Mouse (Mus musculus) neural tube, embryonic 14.5 days (tissue): Measurements from ENCODE around the gene Ap3s2. TPM values are rescaled to one million over a fixed set of nuclear protein-coding genes. Genes with fewer than 3 reads are reported as not detected.

ENCODE experiments used
- ATAC-seq: fragments of 200-750 bp; cut with Nextera tagmentation; 2 replicates; pipeline ENCODE4 v1.8.0; 2017; ENCODE audit warnings: low read depth, mild to moderate bottlenecking, moderate TSS enrichment, moderate library complexity
- H3K27ac ChIP-seq: fragments of 300-500 bp; sonication (generic); 2 replicates; pipeline ENCODE4 v1.5.1; 2014; ENCODE audit warnings: low read depth, mild to moderate bottlenecking, control low read depth, low read length, moderate library complexity, mixed read lengths
- H3K27me3 ChIP-seq: fragments of 300-500 bp; sonication (generic); 2 replicates; pipeline ENCODE4 v1.6.1; 2014; ENCODE audit warnings: low read length; ENCODE audit not compliant: control insufficient read depth, insufficient read depth
- H3K36me3 ChIP-seq: fragments of 300-500 bp; sonication (generic); 2 replicates; pipeline ENCODE4 v1.6.1; 2014; ENCODE audit warnings: low read length, mixed read lengths; ENCODE audit not compliant: control insufficient read depth, insufficient read depth
- H3K4me1 ChIP-seq: fragments of 300-500 bp; sonication (generic); 2 replicates; pipeline ENCODE4 v1.6.1; 2014; ENCODE audit warnings: low read length; ENCODE audit not compliant: control insufficient read depth, insufficient read depth
- H3K4me2 ChIP-seq: fragments of 300-500 bp; sonication (generic); 2 replicates; pipeline ENCODE4 v1.6.1; 2014; ENCODE audit warnings: mild to moderate bottlenecking, low read depth, low read length, control low read depth
- H3K4me3 ChIP-seq: fragments of 300-500 bp; sonication (generic); 2 replicates; pipeline ENCODE4 v1.5.1; 2014; ENCODE audit warnings: low read depth, low read length, control low read depth, mixed read lengths
- H3K9ac ChIP-seq: fragments of 300-500 bp; sonication (generic); replicated peaks from 2 replicates; pipeline ENCODE4 v1.6.1; 2014; ENCODE audit warnings: low read depth, mild to moderate bottlenecking, control low read depth, low read length, mixed read lengths
- H3K9me3 ChIP-seq: fragments of 300-500 bp; sonication (generic); 2 replicates; pipeline ENCODE4 v1.6.1; 2016; ENCODE audit warnings: low read length; ENCODE audit not compliant: control insufficient read depth
- WGBS: fragments of 180-500 bp; shearing (Covaris S2); extraction: QIAGEN DNeasy Blood & Tissue Kit; methylation state at CpG from one replicate; pipeline ENCODE4 v1.1.7; 2014; 5-methylcytosine and 5-hydroxymethylcytosine counted together
- polyA plus RNA-seq: library from polyadenylated mRNA; unstranded; fragments of >200 nt; fragmentation: Nextera tagmentation; extraction: Ambion mirVana; gene quantifications from 2 replicates; pipeline ENCODE4 v1.2.1, GENCODE M21; 2014

Ap3s2 gene
- polyA plus RNA-seq, result 42.0 and 48.8 TPM in 2 replicates

DNA sequence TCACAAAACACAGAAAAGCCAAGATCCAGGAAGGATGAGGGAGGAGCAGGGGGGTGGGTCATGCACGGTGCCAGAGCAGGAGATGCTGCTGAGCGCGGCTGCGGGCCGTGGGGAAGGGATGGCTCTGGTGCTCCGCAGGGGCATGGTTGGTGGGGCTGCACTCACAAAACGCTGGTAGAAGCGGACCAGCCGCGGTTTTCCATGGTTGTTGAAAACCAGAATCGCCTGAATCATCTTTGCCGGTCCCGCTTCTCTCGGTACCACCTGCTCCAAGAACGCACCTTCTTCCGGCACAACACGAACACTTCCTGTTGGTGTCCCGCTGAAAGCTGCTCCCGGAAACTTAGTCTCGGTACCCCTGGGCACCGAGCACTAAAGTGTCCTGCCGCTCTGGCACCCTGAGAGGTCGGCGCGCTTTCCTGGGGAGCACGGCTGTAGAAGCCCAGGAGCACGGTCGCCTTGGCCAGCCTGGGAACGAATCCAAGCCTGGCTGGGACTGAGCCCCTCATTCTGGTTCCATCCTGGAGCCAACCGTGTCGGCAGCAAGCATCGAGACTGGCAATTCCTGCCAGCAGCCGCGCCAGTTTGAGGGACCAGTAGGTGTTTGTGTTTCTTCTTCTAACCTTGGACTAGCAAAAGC is at the start of gene Ap3s2:
Gene Ap3s2, minus strand, starts transcription at position 306 of the 640 bp plus-strand sequence.
- Histone ChIP-seq H3K4me3 (peak within 1 kb of the TSS; percentile 56), H3K36me3 (no peaks in the 10 kb centered on the region; the same call in 1 of the 2 replicates), H3K27me3 (no peaks in the 10 kb centered on the region), H3K4me1 (peaks cover 4% of the 10 kb centered on the region; the same call in 1 of the 2 replicates), H3K27ac (peak within 1 kb of the TSS; percentile 58), H3K4me2 (peak within 1 kb of the TSS; percentile 65), H3K9ac (peak within 1 kb of the TSS; percentile 59), H3K9me3 (no peaks in the 10 kb centered on the region)
- under 1% methylated on average over 34 of the region's 34 CpGs for WGBS
- peak; percentile 96 for ATAC-seq

DNA sequence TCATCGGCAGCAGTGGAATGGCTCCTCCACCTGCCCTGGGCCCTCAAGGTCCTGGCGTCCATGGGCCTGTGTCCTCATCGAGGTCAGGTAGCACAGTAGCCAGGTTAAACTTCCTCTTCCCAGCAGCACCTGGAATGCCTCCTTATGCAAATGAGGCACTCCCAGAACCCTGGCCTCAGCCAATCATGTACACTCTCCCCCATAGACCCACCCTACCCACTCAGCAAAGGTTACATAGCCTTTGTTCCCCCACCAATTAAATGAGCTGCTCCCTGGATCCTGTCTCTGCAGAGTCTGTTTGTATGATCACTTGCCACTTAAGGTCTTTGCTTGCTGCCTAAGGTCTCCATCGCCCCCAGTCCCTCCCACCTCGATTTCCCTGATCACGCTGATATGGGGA is 47.9 kb upstream of the Ap3s2 start:
- ATAC-seq, result no peak
- Histone ChIP-seq H3K4me1 (no peaks in the 10 kb centered on the region), H3K4me2 (no peak overlapping the region), H3K9ac (no peak overlapping the region), H3K27ac (no peak overlapping the region), H3K36me3 (no peaks in the 10 kb centered on the region), H3K27me3 (no peaks in the 10 kb centered on the region), H3K4me3 (no peak overlapping the region), H3K9me3 (no peaks in the 10 kb centered on the region)
- WGBS, result 85% methylated on average over 6 of the region's 6 CpGs

DNA sequence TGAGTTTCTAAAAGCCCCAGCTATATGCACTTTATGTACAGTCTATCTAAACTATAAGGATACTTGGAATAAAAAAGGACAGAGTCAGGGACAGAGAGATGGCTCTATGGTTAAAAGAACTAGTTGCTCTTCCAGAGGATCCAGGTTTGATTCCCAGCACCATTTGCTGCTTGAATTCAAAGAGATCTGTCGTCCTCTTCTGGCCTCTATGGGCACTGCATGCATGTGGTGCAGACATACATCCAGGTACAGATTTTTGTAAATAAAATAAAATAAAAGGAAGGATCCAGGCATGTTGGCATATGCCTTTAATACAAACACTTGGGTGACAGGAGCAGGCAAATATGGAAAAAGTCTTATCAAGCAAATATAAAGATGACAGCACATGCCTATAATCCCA is 41.2 kb upstream of the Ap3s2 start:
- Histone ChIP-seq H3K9ac (no peak overlapping the region), H3K27ac (no peak overlapping the region), H3K4me1 (no peaks in the 10 kb centered on the region), H3K27me3 (no peaks in the 10 kb centered on the region), H3K4me2 (no peak overlapping the region), H3K4me3 (no peak overlapping the region), H3K9me3 (no peaks in the 10 kb centered on the region), H3K36me3 (no peaks in the 10 kb centered on the region)
- 47% methylated on average over 1 of the region's 1 CpGs for WGBS
- no peak for ATAC-seq

DNA sequence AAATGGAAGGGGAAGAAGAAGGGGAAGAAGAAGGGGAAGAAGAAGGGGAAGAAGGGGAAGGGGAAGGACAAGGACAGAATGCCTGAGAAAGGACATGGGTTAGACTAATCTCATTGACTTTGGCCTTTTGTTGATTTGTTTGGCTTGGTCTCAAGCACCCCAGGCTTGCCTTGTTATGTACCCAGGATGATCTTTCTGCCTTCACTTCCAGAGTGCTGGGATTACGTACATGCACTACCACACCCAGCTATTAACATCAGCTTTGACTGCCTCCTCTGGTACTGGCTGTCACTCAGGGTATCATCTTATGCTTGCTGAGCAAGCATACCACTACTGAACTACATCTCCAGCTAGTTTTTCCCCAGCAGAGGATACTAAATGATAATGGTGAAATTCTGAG is 35.7 kb upstream of the Ap3s2 start:
- H3K27ac ChIP-seq, result no peak overlapping the region
- ATAC-seq, result no peak
- H3K4me3 ChIP-seq, result no peak overlapping the region
- no peaks in the 10 kb centered on the region for H3K27me3 ChIP-seq
- H3K9me3 ChIP-seq, result no peaks in the 10 kb centered on the region
- no peaks in the 10 kb centered on the region for H3K36me3 ChIP-seq
- H3K4me1 ChIP-seq, result no peaks in the 10 kb centered on the region
- H3K4me2 ChIP-seq, result no peak overlapping the region
- WGBS, result 77% methylated on average over 1 of the region's 1 CpGs
- H3K9ac ChIP-seq, result no peak overlapping the region

DNA sequence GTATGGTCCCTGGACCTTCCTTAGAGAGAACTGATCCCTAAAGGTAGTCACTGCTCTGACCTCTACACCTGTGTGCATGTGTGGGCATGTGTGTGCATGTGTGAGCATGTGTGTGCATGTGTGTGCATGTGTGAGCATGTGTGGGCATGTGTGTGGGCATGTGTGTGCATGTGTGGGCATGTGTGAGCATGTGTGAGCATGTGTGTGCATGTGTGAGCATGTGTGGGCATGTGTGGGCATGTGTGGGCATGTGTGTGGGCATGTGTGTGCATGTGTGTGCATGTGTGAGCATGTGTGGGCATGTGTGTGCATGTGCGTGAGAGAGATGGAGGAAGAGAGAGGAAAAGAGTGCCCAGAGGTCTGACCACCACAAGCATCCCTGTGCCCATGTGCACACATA is 34.4 kb upstream of the Ap3s2 start:
- Histone ChIP-seq H3K9ac (no peak overlapping the region), H3K4me2 (no peak overlapping the region), H3K9me3 (no peaks in the 10 kb centered on the region), H3K27me3 (no peaks in the 10 kb centered on the region), H3K36me3 (no peaks in the 10 kb centered on the region), H3K4me3 (no peak overlapping the region), H3K4me1 (no peaks in the 10 kb centered on the region), H3K27ac (no peak overlapping the region)
- 100% methylated on average over 1 of the region's 1 CpGs for WGBS
- no peak for ATAC-seq

DNA sequence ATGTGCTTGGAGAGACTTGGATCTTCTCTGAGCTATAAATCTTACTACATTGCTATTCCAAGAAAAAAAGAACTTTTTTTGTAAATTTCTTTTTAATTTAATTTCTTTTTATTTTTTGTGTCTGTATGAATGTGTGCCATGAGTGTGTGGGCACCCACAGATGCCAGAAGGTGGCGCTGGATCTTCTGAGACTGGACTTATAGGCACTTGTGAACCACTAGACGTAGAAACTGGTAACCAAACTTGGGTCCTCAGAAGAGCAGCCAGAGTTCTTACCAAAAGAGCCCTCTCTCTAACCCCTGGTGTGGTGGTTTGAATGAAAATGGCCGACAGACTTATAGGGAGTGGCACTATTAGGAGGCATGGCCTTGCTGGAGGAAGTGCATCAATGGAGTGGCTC is 30.6 kb upstream of the Ap3s2 start:
- Histone ChIP-seq H3K36me3 (no peaks in the 10 kb centered on the region), H3K4me3 (no peak overlapping the region), H3K27ac (no peak overlapping the region), H3K9ac (no peak overlapping the region), H3K4me1 (no peaks in the 10 kb centered on the region), H3K27me3 (no peaks in the 10 kb centered on the region), H3K4me2 (no peak overlapping the region), H3K9me3 (no peaks in the 10 kb centered on the region)
- 83% methylated on average over 3 of the region's 3 CpGs for WGBS
- ATAC-seq, result no peak

DNA sequence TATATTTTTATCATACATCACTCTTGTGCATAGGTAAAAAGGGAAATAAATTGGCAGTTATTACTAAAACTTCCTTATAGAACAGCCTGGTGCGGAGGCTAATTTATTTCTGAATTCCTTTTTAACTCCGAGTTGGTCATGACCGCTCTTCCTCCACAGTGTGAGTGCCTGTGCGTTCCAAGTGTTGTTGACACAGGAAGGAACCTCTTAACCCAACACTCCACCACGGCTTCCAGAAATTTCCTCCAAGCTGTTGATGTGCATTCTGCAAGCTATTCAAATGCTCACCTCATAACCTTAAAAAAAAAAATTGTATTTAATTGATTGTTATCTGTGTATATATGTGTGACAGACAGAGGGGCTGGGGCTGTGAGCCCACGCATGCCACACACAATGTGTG is 29.8 kb upstream of the Ap3s2 start:
- H3K27ac ChIP-seq, result no peak overlapping the region
- H3K4me2 ChIP-seq, result no peak overlapping the region
- no peak overlapping the region for H3K9ac ChIP-seq
- H3K36me3 ChIP-seq, result no peaks in the 10 kb centered on the region
- H3K4me1 ChIP-seq, result no peaks in the 10 kb centered on the region
- 88% methylated on average over 6 of the region's 6 CpGs for WGBS
- no peak overlapping the region for H3K4me3 ChIP-seq
- no peaks in the 10 kb centered on the region for H3K27me3 ChIP-seq
- ATAC-seq, result no peak
- H3K9me3 ChIP-seq, result no peaks in the 10 kb centered on the region

DNA sequence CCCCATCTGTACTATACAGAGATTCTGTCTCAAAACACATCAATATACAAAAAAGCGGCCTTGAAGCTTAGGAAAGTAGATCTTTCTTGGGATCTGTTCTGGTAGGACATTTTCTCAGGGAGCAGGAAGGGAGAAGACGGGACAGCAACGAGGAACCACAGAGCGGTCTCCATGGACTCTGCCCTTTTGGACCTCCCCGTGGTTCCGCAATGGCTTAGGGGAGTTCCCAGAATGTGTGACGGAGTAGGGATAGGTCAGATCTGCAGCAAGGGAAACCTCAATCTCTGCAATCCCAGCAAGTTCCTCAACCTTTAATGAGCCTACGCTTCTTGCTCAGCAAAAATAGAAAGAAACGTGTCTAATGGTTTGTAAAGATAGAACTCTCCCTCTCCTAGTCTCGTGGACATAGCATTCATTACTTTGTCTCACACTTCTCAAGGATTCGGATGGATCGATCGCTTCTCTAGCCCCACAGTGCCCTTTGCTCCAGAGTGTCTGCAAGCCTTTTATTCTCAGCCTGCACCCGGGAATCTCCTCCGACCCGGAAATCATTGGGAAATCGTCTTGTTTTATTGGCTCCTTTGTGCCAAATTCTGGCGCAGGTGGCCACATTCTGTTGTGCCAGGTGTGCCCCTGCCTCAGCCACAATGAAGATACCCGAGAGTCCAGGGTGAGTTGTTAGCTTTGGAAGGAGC is 15.2 kb upstream of the Ap3s2 start:
- no peaks in the 10 kb centered on the region for H3K4me1 ChIP-seq
- H3K4me2 ChIP-seq, result peak overlapping the region; percentile 68
- H3K36me3 ChIP-seq, result no peaks in the 10 kb centered on the region
- no peaks in the 10 kb centered on the region for H3K27me3 ChIP-seq
- H3K9ac ChIP-seq, result peak overlapping the region; percentile 60
- WGBS, result 6% methylated on average over 19 of the region's 19 CpGs
- ATAC-seq, result peak; percentile 62; the same call in 1 of the 2 replicates
- no peaks in the 10 kb centered on the region for H3K9me3 ChIP-seq
- peak overlapping the region; percentile 43 for H3K4me3 ChIP-seq
- H3K27ac ChIP-seq, result no peak overlapping the region

DNA sequence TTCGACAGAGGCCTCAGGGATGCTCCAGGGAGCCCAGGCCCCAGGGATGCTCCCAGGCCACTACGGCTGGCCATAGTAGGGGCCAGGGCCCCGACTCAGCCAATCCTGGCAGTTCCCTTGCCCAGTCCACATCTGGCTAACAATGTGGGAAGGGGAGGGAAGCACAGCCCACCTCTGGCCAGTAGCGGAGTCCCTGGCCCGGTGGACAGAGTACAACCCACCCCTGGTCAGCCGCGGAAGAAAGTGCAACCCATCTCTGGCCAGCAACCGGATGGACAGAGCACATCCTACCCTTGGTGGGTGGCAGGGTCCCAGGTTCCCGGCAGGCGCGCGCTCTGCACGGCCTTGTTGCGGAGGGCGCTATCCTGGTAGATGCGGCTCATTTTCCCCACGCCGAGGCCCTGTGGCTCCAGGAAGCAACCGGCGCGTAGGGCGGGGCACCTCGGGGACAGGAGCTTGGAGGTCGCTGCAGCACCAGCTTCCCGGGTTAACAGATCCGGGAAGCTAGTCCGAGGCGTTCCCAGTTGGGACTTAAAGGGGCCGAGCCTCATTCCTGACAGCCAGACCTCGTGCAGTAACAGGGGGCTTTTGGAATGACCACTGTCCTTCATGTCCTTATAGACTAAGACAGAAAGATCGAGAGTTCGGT is 14.5 kb upstream of the Ap3s2 start, which contains the start of gene Arpin:
Gene Arpin, minus strand, starts transcription at position 498 of the 649 bp plus-strand sequence.
- no peaks in the 10 kb centered on the region for H3K4me1 ChIP-seq
- peak; percentile 85 for ATAC-seq
- H3K4me2 ChIP-seq, result peak within 1 kb of the TSS; percentile 68
- peak within 1 kb of the TSS; percentile 43 for H3K4me3 ChIP-seq
- H3K9ac ChIP-seq, result peak within 1 kb of the TSS; percentile 60
- H3K36me3 ChIP-seq, result no peaks in the 10 kb centered on the region
- peak within 1 kb of the TSS; percentile 46; the same call in 1 of the 2 replicates for H3K27ac ChIP-seq
- H3K27me3 ChIP-seq, result no peaks in the 10 kb centered on the region
- H3K9me3 ChIP-seq, result no peaks in the 10 kb centered on the region
- WGBS, result 2% methylated on average over 32 of the region's 32 CpGs
